Mouse (Mus musculus) liver, embryonic 14.5 days (tissue): Measurements from ENCODE around the gene Rbm19. TPM values are rescaled to one million over a fixed set of nuclear protein-coding genes. Genes with fewer than 3 reads are reported as not detected.

Experiments used
- ATAC-seq: fragments of 200-750 bp; cut with Nextera tagmentation; 2 replicates; pipeline ENCODE4 v1.8.0; 2017; ENCODE audit warnings: moderate number of reproducible peaks, mild to moderate bottlenecking, moderate library complexity; ENCODE audit not compliant: insufficient read depth
- DNase-seq, 3 experiments: peaks; one replicate each; pipeline ENCODE4 v3.0.0-alpha.2; 2012 to 2013; ENCODE audit warnings: low read depth in 3 of 3, low spot score in 3 of 3
- H3K27ac ChIP-seq: fragments of 300-500 bp; sonication (generic); 2 replicates; pipeline ENCODE4 v1.5.1; 2014; ENCODE audit warnings: moderate library complexity, mild to moderate bottlenecking, control low read depth, inconsistent platforms
- H3K27me3 ChIP-seq: fragments of 300-500 bp; sonication (generic); 2 replicates; pipeline ENCODE4 v1.6.1; 2014; ENCODE audit warnings: mild to moderate bottlenecking, low read length, moderate library complexity; ENCODE audit not compliant: control insufficient read depth, insufficient read depth
- H3K36me3 ChIP-seq: fragments of 300-500 bp; sonication (generic); replicated peaks from 2 replicates; pipeline ENCODE4 v1.6.1; 2014; ENCODE audit warnings: low read depth; ENCODE audit not compliant: control insufficient read depth, insufficient read depth
- H3K4me1 ChIP-seq, 2 experiments: fragments of 200-500 bp in 1 of 2; fragments of 300-500 bp in 1 of 2; sonication (generic) in 1 of 2; replicated peaks; 2 replicates each; pipeline ENCODE4 v1.6.1; 2012 to 2014; ENCODE audit warnings: antibody characterized with exemption in 1 of 2, inconsistent platforms in 1 of 2, low read length in 1 of 2; ENCODE audit not compliant: control insufficient read depth in 2 of 2, insufficient read depth in 2 of 2
- H3K4me2 ChIP-seq: fragments of 300-500 bp; sonication (generic); 2 replicates; pipeline ENCODE4 v1.6.1; 2014; ENCODE audit warnings: low read depth, mild to moderate bottlenecking, control low read depth, moderate library complexity
- H3K4me3 ChIP-seq, 2 experiments: fragments of 200-500 bp in 1 of 2; fragments of 300-500 bp in 1 of 2; sonication (generic) in 1 of 2; 2 replicates each; pipeline ENCODE4 v1.5.1; 2012 to 2014; ENCODE audit warnings: low read depth in 2 of 2, low read length in 2 of 2, mild to moderate bottlenecking in 2 of 2, control low read depth in 1 of 2, inconsistent platforms in 1 of 2, moderate library complexity in 1 of 2; ENCODE audit not compliant: insufficient read depth in 1 of 2
- H3K9ac ChIP-seq: fragments of 300-500 bp; sonication (generic); replicated peaks from 2 replicates; pipeline ENCODE4 v1.6.1; 2014; ENCODE audit warnings: mild to moderate bottlenecking, control low read depth, moderate library complexity
- H3K9me3 ChIP-seq: fragments of 300-500 bp; sonication (generic); 2 replicates; pipeline ENCODE4 v1.6.1; 2016; ENCODE audit warnings: low read length, mixed read lengths; ENCODE audit not compliant: control insufficient read depth
- CTCF ChIP-seq: IDR thresholded peaks from 2 replicates; pipeline ENCODE4 v1.5.1; 2016; ENCODE audit warnings: antibody characterized with exemption, low read depth, control low read depth
- EP300 ChIP-seq: IDR thresholded peaks from 2 replicates; pipeline ENCODE4 v1.6.1; 2016; ENCODE audit warnings: antibody characterized with exemption, low read depth
- WGBS: fragments of 180-500 bp; shearing (Covaris S2); extraction: QIAGEN DNeasy Blood & Tissue Kit; methylation state at CpG from one replicate; pipeline ENCODE4 v1.1.7; 2014; ENCODE audit not compliant: insufficient replicate concordance; 5-methylcytosine and 5-hydroxymethylcytosine counted together
- polyA plus RNA-seq, 2 experiments: library from polyadenylated mRNA; depleted of rRNA in 1 of 2; stranded (reverse) in 1 of 2; unstranded in 1 of 2; fragments of >200 nt; fragmentation: Nextera tagmentation in 1 of 2; extraction: Ambion mirVana in 1 of 2; gene quantifications; 2 replicates each; pipeline versions ENCODE4 v1.2.1 to v1.2.3; 2012 to 2014

The Rbm19 gene
- polyA plus RNA-seq, 2 experiments = 6.8 to 11.1 TPM

GRCm38 (mm10) chr5:120174317-120174716, 58.1 kb downstream of the Rbm19 start:
- ATAC-seq (no peak), DNase-seq (no peak)
- Histone ChIP-seq H3K27ac (no peak overlapping the region), H3K4me3 (no peak overlapping the region), H3K9me3 (no peaks in the 10 kb centered on the region), H3K4me2 (no peak overlapping the region), H3K4me1 (peaks cover 5 to 9% of the 10 kb centered on the region in 2 experiments; a peak in 2 of 4 replicates), H3K27me3 (no peaks in the 10 kb centered on the region), H3K9ac (no peak overlapping the region), H3K36me3 (no peaks in the 10 kb centered on the region; the same call in 1 of the 2 replicates)
- WGBS = 66% methylated on average over 7 of the region's 7 CpGs
- no peak for TF ChIP-seq EP300
- 0 out of 2 replicates have a peak, but pooled peaks have one; percentile 12 for TF ChIP-seq CTCF

- WGBS = 81% methylated on average over 8 of the region's 8 CpGs
- TF ChIP-seq CTCF (no peak), EP300 (no peak)
- Histone ChIP-seq H3K4me2 (no peak overlapping the region), H3K4me1 (peaks cover 5 to 9% of the 10 kb centered on the region in 2 experiments; a peak in 2 of 4 replicates), H3K9me3 (no peaks in the 10 kb centered on the region), H3K4me3 (no peak overlapping the region), H3K9ac (no peak overlapping the region), H3K27ac (no peak overlapping the region), H3K27me3 (no peaks in the 10 kb centered on the region), H3K36me3 (no peaks in the 10 kb centered on the region; the same call in 1 of the 2 replicates)
- DNase-seq (no peak), ATAC-seq (no peak)
Measured at GRCm38 (mm10) chr5:120175217-120175616, 59.0 kb downstream of the Rbm19 start.

- no peak overlapping the region for H3K9ac ChIP-seq
- DNase-seq (no peak), ATAC-seq (no peak)
- H3K4me2 ChIP-seq = no peak overlapping the region
- H3K27ac ChIP-seq = no peak overlapping the region
- H3K27me3 ChIP-seq = no peaks in the 10 kb centered on the region
- H3K4me1 ChIP-seq = peaks cover 5 to 9% of the 10 kb centered on the region in 2 experiments; a peak in 2 of 4 replicates
- H3K9me3 ChIP-seq = no peaks in the 10 kb centered on the region
- TF ChIP-seq CTCF (no peak), EP300 (no peak)
- 80% methylated on average over 13 of the region's 13 CpGs for WGBS
- H3K4me3 ChIP-seq = no peak overlapping the region
- H3K36me3 ChIP-seq = no peaks in the 10 kb centered on the region; the same call in 1 of the 2 replicates
Measured at GRCm38 (mm10) chr5:120176246-120177065, 60.2 kb downstream of the Rbm19 start.

- no peaks in the 10 kb centered on the region; the same call in 1 of the 2 replicates for H3K36me3 ChIP-seq
- no peak overlapping the region for H3K4me3 ChIP-seq
- TF ChIP-seq CTCF = no peak
- TF ChIP-seq EP300 = no peak
- no peak overlapping the region for H3K27ac ChIP-seq
- no peaks in the 10 kb centered on the region for H3K9me3 ChIP-seq
- no peak overlapping the region for H3K4me2 ChIP-seq
- ATAC-seq (no peak), DNase-seq (no peak)
- H3K9ac ChIP-seq = no peak overlapping the region
- H3K27me3 ChIP-seq = no peaks in the 10 kb centered on the region
- WGBS = 81% methylated on average over 4 of the region's 4 CpGs
- H3K4me1 ChIP-seq = peaks cover 5% of the 10 kb centered on the region in 2 experiments; a peak in 2 of 4 replicates
Measured at GRCm38 (mm10) chr5:120177066-120177340, 60.7 kb downstream of the Rbm19 start.

GRCm38 (mm10) chr5:120180102-120180501, 63.8 kb downstream of the Rbm19 start:
- Histone ChIP-seq H3K4me2 (no peak overlapping the region), H3K9ac (no peak overlapping the region), H3K4me1 (no peaks in the 10 kb centered on the region), H3K27me3 (no peaks in the 10 kb centered on the region), H3K36me3 (no peaks in the 10 kb centered on the region; the same call in 1 of the 2 replicates), H3K4me3 (no peak overlapping the region), H3K9me3 (no peaks in the 10 kb centered on the region), H3K27ac (no peak overlapping the region)
- no peak for DNase-seq
- ATAC-seq = no peak
- TF ChIP-seq CTCF = no peak
- no peak for TF ChIP-seq EP300
- 76% methylated on average over 11 of the region's 11 CpGs for WGBS
